Mouse (Mus musculus): ENCODE results near the gene Dedd. TPM values are rescaled to one million over a fixed set of nuclear protein-coding genes. Genes with fewer than 3 reads are reported as not detected.
A peak's percentile ranks its signal among the peaks of the same experiment; 100 is the strongest.
"Not testable (repeated sequence)": the region's sequence is repeated elsewhere in the genome, so short reads cannot be mapped to it uniquely, and the experiment has no call there.

Dedd gene
- total RNA-seq, 2 experiments from 2014 or later = 38.2 to 39.8 TPM

- intact Hi-C loops (cut with DNase I) = no loop called here
- DNase-seq (ENCODE audit: low spot score in 2 of 2) = no peak
These were observed 30.7 kb upstream of the Dedd start for GRCm38 (mm10) chr1:171298226-171298625.

- DNase-seq (ENCODE audit: low spot score in 2 of 2); intact Hi-C loops (cut with DNase I): not testable (repeated sequence)
These were observed 22.8 kb upstream of the Dedd start for GRCm38 (mm10) chr1:171306157-171306556.

GRCm38 (mm10) chr1:171309321-171309720 lies 19.6 kb upstream of the Dedd start:
- intact Hi-C loops (cut with DNase I) = no loop called here
- DNase-seq (ENCODE audit: low spot score in 2 of 2) = no peak

- intact Hi-C loops (cut with DNase I) = loop anchor here (5.0 kb wide), 1 partner anchor 38 kb away; no protein-coding TSS in a partner anchor
- DNase-seq (ENCODE audit: low spot score in 2 of 2) = no peak
These were observed 9.2 kb upstream of the Dedd start for GRCm38 (mm10) chr1:171319748-171320147.

GRCm38 (mm10) chr1:171320151-171320550 lies 8.8 kb upstream of the Dedd start:
- DNase-seq (ENCODE audit: low spot score in 2 of 2) = no peak
- intact Hi-C loops (cut with DNase I) = loop anchor here (5.0 kb wide), 1 partner anchor 37 kb away; no protein-coding TSS in a partner anchor

- DNase-seq (ENCODE audit: low spot score in 2 of 2) = no peak
- intact Hi-C loops (cut with DNase I) = loop anchor here (5.0 kb wide), 1 partner anchor 36 kb away; no protein-coding TSS in a partner anchor
These were observed 7.5 kb upstream of the Dedd start for GRCm38 (mm10) chr1:171321415-171321814.

GRCm38 (mm10) chr1:171322012-171322411 lies 6.9 kb upstream of the Dedd start:
- DNase-seq (ENCODE audit: low spot score in 2 of 2) = no peak
- intact Hi-C loops (cut with DNase I) = loop anchor here (5.0 kb wide), 1 partner anchor 35 kb away; no protein-coding TSS in a partner anchor

- intact Hi-C loops (cut with DNase I) = loop anchor here (5.0 kb wide), 1 partner anchor 103 kb away; the partner anchor contains the start of gene Tomm40l
- no peak for DNase-seq (ENCODE audit: low spot score in 2 of 2)
These were observed 3.4 kb upstream of the Dedd start for GRCm38 (mm10) chr1:171325571-171325970.

GRCm38 (mm10) chr1:171326588-171326987 lies 2.4 kb upstream of the Dedd start:
- not testable (repeated sequence) for DNase-seq (ENCODE audit: low spot score in 2 of 2)
- intact Hi-C loops (cut with DNase I) = loop anchor here (5.0 kb wide), 1 partner anchor 104 kb away; the partner anchor contains the start of gene Tomm40l

GRCm38 (mm10) chr1:171328244-171328643 lies 701 bp upstream of the Dedd start:
- no peak for DNase-seq (ENCODE audit: low spot score in 2 of 2)
- intact Hi-C loops (cut with DNase I) = loop anchor here (2.0 to 5.0 kb wide), 2 partner anchors 33 to 106 kb away; partner anchors contain the start of genes Tomm40l and Ufc1

- peak in 1 of 2 experiments; percentile 37 for DNase-seq (ENCODE audit: low spot score in 2 of 2)
- intact Hi-C loops (cut with DNase I) = loop anchor here (2.0 to 5.0 kb wide), 2 partner anchors 35 to 107 kb away; partner anchors contain the start of genes Tomm40l and Ufc1
These were observed 679 bp downstream of the Dedd start for GRCm38 (mm10) chr1:171329433-171330215.

GRCm38 (mm10) chr1:171330216-171330560 lies 1.2 kb downstream of the Dedd start:
- no peak for DNase-seq (ENCODE audit: low spot score in 2 of 2)
- intact Hi-C loops (cut with DNase I) = no loop called here

GRCm38 (mm10) chr1:171342262-171343207 lies 13.6 kb downstream of the Dedd start:
- no peak for DNase-seq (ENCODE audit: low spot score in 2 of 2)
- intact Hi-C loops (cut with DNase I) = no loop called here

GRCm38 (mm10) chr1:171343922-171344677 lies 15.2 kb downstream of the Dedd start:
- intact Hi-C loops (cut with DNase I) = no loop called here

GRCm38 (mm10) chr1:171344715-171345114 lies 15.8 kb downstream of the Dedd start:
- no peak for DNase-seq (ENCODE audit: low spot score in 2 of 2)
- intact Hi-C loops (cut with DNase I) = no loop called here

More at GRCm38 (mm10) chr1:171343922-171344677, 15.2 kb downstream of the Dedd start:
- peak in 1 of 2 experiments; percentile 28 for DNase-seq (ENCODE audit: low spot score in 2 of 2)

GRCm38 (mm10) chr1:171345225-171346094 lies 16.5 kb downstream of the Dedd start, which contains the start of the genes Nit1 and Pfdn2:
Gene Nit1, minus strand, starts transcription at chr1:171345646.
Gene Pfdn2, plus strand, starts transcription at chr1:171345670.
- peak; percentile 90 to 93 for DNase-seq (ENCODE audit: low spot score in 2 of 2)
- intact Hi-C loops (cut with DNase I) = no loop called here

GRCm38 (mm10) chr1:171346095-171346450 lies 17.1 kb downstream of the Dedd start:
- peak in 1 of 2 experiments; percentile 16 for DNase-seq (ENCODE audit: low spot score in 2 of 2)
- intact Hi-C loops (cut with DNase I) = no loop called here

GRCm38 (mm10) chr1:171348665-171349064 lies 19.7 kb downstream of the Dedd start:
- DNase-seq (ENCODE audit: low spot score in 2 of 2) = no peak
- intact Hi-C loops (cut with DNase I) = no loop called here
